Mouse (Mus musculus) MEL (cell line): ENCODE results near the gene Drosha. TPM values are rescaled to one million over a fixed set of nuclear protein-coding genes. Genes with fewer than 3 reads are reported as not detected.

Source experiments
- DNase-seq: peaks from one replicate; pipeline ENCODE4 v3.0.0; 2011; ENCODE audit warnings: low read depth, low spot score
- H3K27ac ChIP-seq: 2 replicates; pipeline ENCODE4 v1.5.1; 2012; ENCODE audit warnings: low read depth, mild to moderate bottlenecking, control low read depth, low read length, moderate library complexity; ENCODE audit not compliant: control insufficient read depth
- H3K27me3 ChIP-seq, 2 experiments: fragments of 150-350 bp in 1 of 2; sonication (generic) in 1 of 2; 2 replicates each; pipeline ENCODE4 v1.6.1; 2012; ENCODE audit warnings: low read length in 2 of 2, mild to moderate bottlenecking in 2 of 2, improper control_type of control experiment in 1 of 2, moderate library complexity in 1 of 2; ENCODE audit not compliant: insufficient read depth in 2 of 2, control insufficient read depth in 1 of 2
- H3K36me3 ChIP-seq, 2 experiments: 2 replicates each; pipeline ENCODE4 v1.6.1; 2012 to 2014; ENCODE audit warnings: low read length in 2 of 2, improper control_type of control experiment in 1 of 2, inconsistent platforms in 1 of 2, mild to moderate bottlenecking in 1 of 2; ENCODE audit not compliant: insufficient read depth in 2 of 2, control insufficient read depth in 1 of 2
- H3K4me1 ChIP-seq, 2 experiments: fragments of 150-350 bp in 1 of 2; sonication (generic) in 1 of 2; 2 replicates each; pipeline ENCODE4 v1.6.1; 2012; ENCODE audit warnings: low read length in 2 of 2, improper control_type of control experiment in 1 of 2, mild to moderate bottlenecking in 1 of 2; ENCODE audit not compliant: insufficient read depth in 2 of 2, control insufficient read depth in 1 of 2
- H3K4me3 ChIP-seq, 2 experiments: fragments of 150-350 bp in 1 of 2; sonication (generic) in 1 of 2; 2 replicates each; pipeline ENCODE4 v1.5.1; 2012; ENCODE audit warnings: low read depth in 2 of 2, low read length in 2 of 2, mild to moderate bottlenecking in 2 of 2, moderate library complexity in 2 of 2, control low read depth in 1 of 2, improper control_type of control experiment in 1 of 2; ENCODE audit not compliant: control insufficient read depth in 1 of 2, insufficient read depth in 1 of 2
- H3K79me2 ChIP-seq: 2 replicates; pipeline ENCODE4 v1.6.1; 2012; ENCODE audit warnings: mild to moderate bottlenecking, low read length, moderate library complexity; ENCODE audit not compliant: control insufficient read depth, poor library complexity, insufficient read depth
- H3K9ac ChIP-seq: 2 replicates; pipeline ENCODE4 v1.6.1; 2012; ENCODE audit warnings: low read depth, mild to moderate bottlenecking, control low read depth, low read length, moderate library complexity; ENCODE audit not compliant: control insufficient read depth, poor library complexity, severe bottlenecking
- H3K9me3 ChIP-seq: fragments of 150-350 bp; sonication (generic); replicated peaks from 2 replicates; pipeline ENCODE4 v1.6.1; 2012; ENCODE audit warnings: mild to moderate bottlenecking, low read length, improper control_type of control experiment, moderate library complexity; ENCODE audit not compliant: insufficient read depth
- CHD1 ChIP-seq: IDR thresholded peaks from 2 replicates; pipeline ENCODE4 v1.6.1; 2012; ENCODE audit warnings: low read depth, mild to moderate bottlenecking, inconsistent platforms, low read length, improper control_type of control experiment
- E2F4 ChIP-seq: IDR thresholded peaks from 2 replicates; pipeline ENCODE4 v1.6.1; 2011; ENCODE audit warnings: low read depth, low read length, improper control_type of control experiment, borderline replicate concordance
- EP300 ChIP-seq, 2 experiments: IDR thresholded peaks; 2 replicates each; pipeline ENCODE4 v1.6.1; 2011; ENCODE audit warnings: improper control_type of control experiment in 2 of 2, low read length in 2 of 2, low read depth in 1 of 2, mild to moderate bottlenecking in 1 of 2
- ETS1 ChIP-seq: IDR thresholded peaks from 2 replicates; pipeline ENCODE4 v1.6.1; 2012; ENCODE audit warnings: low read depth, mild to moderate bottlenecking, inconsistent platforms, low read length, improper control_type of control experiment, moderate library complexity
- GABPA ChIP-seq: IDR thresholded peaks from 2 replicates; pipeline ENCODE4 v1.6.1; 2012; ENCODE audit warnings: low read depth, mild to moderate bottlenecking, inconsistent platforms, low read length, improper control_type of control experiment, moderate library complexity
- HCFC1 ChIP-seq: IDR thresholded peaks from 2 replicates; pipeline ENCODE4 v1.6.1; 2012; ENCODE audit warnings: low read depth, mild to moderate bottlenecking, inconsistent platforms, low read length, improper control_type of control experiment, moderate library complexity
- JUND ChIP-seq: IDR thresholded peaks from 2 replicates; pipeline ENCODE4 v1.6.1; 2011; ENCODE audit warnings: low read depth, mild to moderate bottlenecking, improper control_type of control experiment, low read length
- MAFK ChIP-seq: IDR thresholded peaks from 2 replicates; pipeline ENCODE4 v1.6.1; 2011; ENCODE audit warnings: low read depth, mild to moderate bottlenecking, low read length, improper control_type of control experiment, borderline replicate concordance
- MEF2A ChIP-seq: IDR thresholded peaks from 2 replicates; pipeline ENCODE4 v1.6.1; 2014; ENCODE audit warnings: low read depth, mild to moderate bottlenecking, inconsistent platforms, low read length, improper control_type of control experiment; ENCODE audit not compliant: poor library complexity, insufficient replicate concordance, severe bottlenecking; ENCODE audit errors: extremely low read depth
- MXI1 ChIP-seq: IDR thresholded peaks from 2 replicates; pipeline ENCODE4 v1.6.1; 2011; ENCODE audit warnings: mild to moderate bottlenecking, low read depth, low read length, improper control_type of control experiment
- MYC ChIP-seq: IDR thresholded peaks from 2 replicates; pipeline ENCODE4 v1.6.1; 2011; ENCODE audit warnings: low read depth, mild to moderate bottlenecking, low read length, improper control_type of control experiment, moderate library complexity
- NELFE ChIP-seq: IDR thresholded peaks from 2 replicates; pipeline ENCODE4 v1.6.1; 2011; ENCODE audit warnings: low read depth, low read length, improper control_type of control experiment
- POLR2AphosphoS2 ChIP-seq: IDR thresholded peaks from 2 replicates; pipeline ENCODE4 v1.6.1; 2011; ENCODE audit warnings: low read length, improper control_type of control experiment
- POLR2AphosphoS5 ChIP-seq: IDR thresholded peaks from 2 replicates; pipeline ENCODE4 v1.6.1; 2012; ENCODE audit warnings: low read depth, borderline replicate concordance, mild to moderate bottlenecking, inconsistent platforms, low read length, moderate library complexity, mixed read lengths
- RAD21 ChIP-seq: IDR thresholded peaks from 2 replicates; pipeline ENCODE4 v1.6.1; 2011; ENCODE audit warnings: mild to moderate bottlenecking, low read depth, low read length, improper control_type of control experiment
- RCOR1 ChIP-seq: IDR thresholded peaks from 2 replicates; pipeline ENCODE4 v1.6.1; 2012; ENCODE audit warnings: low read depth, mild to moderate bottlenecking, inconsistent platforms, low read length, improper control_type of control experiment
- SIN3A ChIP-seq: IDR thresholded peaks from 2 replicates; pipeline ENCODE4 v1.6.1; 2012; ENCODE audit warnings: low read length, improper control_type of control experiment, inconsistent platforms
- TBP ChIP-seq: IDR thresholded peaks from 2 replicates; pipeline ENCODE4 v1.8.0; 2011; ENCODE audit warnings: low read depth, low read length, improper control_type of control experiment
- TCF12 ChIP-seq: IDR thresholded peaks from 2 replicates; pipeline ENCODE4 v1.6.1; 2014; ENCODE audit warnings: low read depth, mild to moderate bottlenecking, inconsistent platforms, low read length, improper control_type of control experiment, moderate library complexity
- UBTF ChIP-seq: IDR thresholded peaks from 2 replicates; pipeline ENCODE4 v1.6.1; 2012; ENCODE audit warnings: low read depth, mild to moderate bottlenecking, inconsistent platforms, low read length, improper control_type of control experiment, moderate library complexity, borderline replicate concordance; ENCODE audit not compliant: insufficient read depth
- USF1 ChIP-seq: IDR thresholded peaks from 2 replicates; pipeline ENCODE4 v1.6.1; 2014; ENCODE audit warnings: low read depth, mild to moderate bottlenecking, inconsistent platforms, low read length, improper control_type of control experiment, moderate library complexity
- ZC3H11A ChIP-seq: IDR thresholded peaks from 2 replicates; pipeline ENCODE4 v1.6.1; 2012; ENCODE audit warnings: low read depth, mild to moderate bottlenecking, inconsistent platforms, low read length, improper control_type of control experiment
- ZMIZ1 ChIP-seq: IDR thresholded peaks from 2 replicates; pipeline ENCODE4 v1.6.1; 2012; ENCODE audit warnings: low read depth, mild to moderate bottlenecking, inconsistent platforms, low read length, improper control_type of control experiment, moderate library complexity
- polyA plus RNA-seq, 2 experiments: library from polyadenylated mRNA; stranded (reverse) in 1 of 2; unstranded in 1 of 2; fragments of >175 nt in 1 of 2; fragments of >200 nt in 1 of 2; gene quantifications; 2 replicates each; pipeline versions ENCODE4 v1.2.1 to v1.2.4; 2012; ENCODE audit warnings: low replicate concordance in 2 of 2, low read depth in 1 of 2; ENCODE audit not compliant: insufficient read length in 2 of 2, insufficient read depth in 1 of 2, missing spikeins in 1 of 2
- total RNA-seq: library from RNA; depleted of rRNA; stranded (reverse); fragments of 300-350 nt; gene quantifications from 2 replicates; pipeline ENCODE4 v1.2.3, GENCODE M21; 2012

The Drosha gene
- total and polyA plus RNA-seq, 3 experiments, result 43.3 to 482 (median 96.9) TPM

DNA sequence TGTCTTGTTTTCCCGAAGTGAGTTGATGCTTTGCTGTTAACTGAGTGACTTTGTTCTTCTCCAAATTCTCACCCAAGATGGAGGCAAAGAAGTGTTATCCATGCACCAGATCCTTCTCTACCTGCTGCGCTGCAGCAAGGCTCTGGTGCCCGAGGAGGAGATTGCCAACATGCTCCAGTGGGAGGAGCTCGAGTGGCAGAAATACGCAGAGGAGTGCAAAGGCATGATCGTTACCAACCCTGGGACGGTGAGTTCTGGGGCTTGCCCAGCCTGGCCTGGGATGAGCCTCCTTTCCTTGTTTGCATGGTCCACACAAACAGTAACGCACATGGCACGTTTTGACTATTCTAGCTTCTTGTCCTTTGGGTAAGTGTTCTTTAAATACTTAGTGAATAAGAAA is 54.0 kb downstream of the Drosha start:
- Histone ChIP-seq H3K27me3 (no peaks in the 10 kb centered on the region), H3K9ac (no peak overlapping the region), H3K79me2 (no peaks in the 10 kb centered on the region), H3K4me3 (no peak overlapping the region), H3K9me3 (no peaks in the 10 kb centered on the region), H3K4me1 (no peaks in the 10 kb centered on the region), H3K27ac (no peak overlapping the region), H3K36me3 (peaks cover 0 to 13% of the 10 kb centered on the region in 2 experiments; a peak in 2 of 4 replicates)
- no peak for DNase-seq
- TF ChIP-seq MYC (no peak), TBP (no peak), MEF2A (no peak), ETS1 (no peak), ZMIZ1 (no peak), GABPA (no peak), HCFC1 (no peak), POLR2AphosphoS5 (no peak), USF1 (no peak), JUND (no peak), CHD1 (no peak), UBTF (no peak), E2F4 (no peak), EP300 (IDR thresholded peaks at IDR 0.05; ENCODE audit: low read depth in 1 of 2, low read length in 2 of 2) (no peak), MXI1 (no peak), SIN3A (no peak), ZC3H11A (no peak), RAD21 (no peak)

DNA sequence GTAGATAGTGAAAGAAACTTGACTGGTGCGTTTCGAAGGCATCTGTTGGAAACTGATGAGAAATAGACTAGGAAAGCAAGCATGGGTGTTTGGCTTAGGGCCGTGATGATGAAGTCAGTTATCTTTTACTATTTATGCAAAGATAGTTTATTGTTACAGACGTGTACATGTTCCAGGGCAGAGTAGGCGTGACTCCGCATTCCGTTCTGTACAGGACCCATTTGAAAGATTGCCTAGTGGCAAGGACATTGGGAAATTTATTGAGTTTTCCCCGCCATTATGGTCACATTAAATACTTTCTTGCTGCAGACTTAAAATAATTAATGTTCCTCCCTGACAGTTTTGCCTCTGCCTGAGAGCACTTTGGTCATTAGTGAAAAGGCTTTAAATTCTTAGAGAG is 55.3 kb downstream of the Drosha start:
- no peaks in the 10 kb centered on the region for H3K4me1 ChIP-seq
- peaks cover 0 to 14% of the 10 kb centered on the region in 2 experiments; a peak in 2 of 4 replicates for H3K36me3 ChIP-seq
- TF ChIP-seq POLR2AphosphoS2 (no peak), E2F4 (no peak), ZMIZ1 (no peak), RCOR1 (no peak), TCF12 (no peak), CHD1 (no peak), GABPA (no peak), MAFK (no peak), NELFE (no peak), HCFC1 (no peak)
- TF ChIP-seq, all 39 proteins: peak for 0

More for the DNA sequence above, 55.3 kb downstream of the Drosha start:
- no peak overlapping the region for H3K4me3 ChIP-seq
- no peak overlapping the region for H3K9ac ChIP-seq
- no peaks in the 10 kb centered on the region for H3K79me2 ChIP-seq
- no peak overlapping the region for H3K27ac ChIP-seq
- H3K9me3 ChIP-seq, result no peaks in the 10 kb centered on the region
- DNase-seq, result no peak
- H3K27me3 ChIP-seq, result no peaks in the 10 kb centered on the region
